Mouse (Mus musculus) right cerebral cortex, postnatal 4 days (tissue): Measurements from ENCODE around the gene Efcab2.

ENCODE experiments used
- DNase-seq: peaks from one replicate; pipeline ENCODE4 v3.0.0-alpha.2; 2022

Gene Efcab2

DNA sequence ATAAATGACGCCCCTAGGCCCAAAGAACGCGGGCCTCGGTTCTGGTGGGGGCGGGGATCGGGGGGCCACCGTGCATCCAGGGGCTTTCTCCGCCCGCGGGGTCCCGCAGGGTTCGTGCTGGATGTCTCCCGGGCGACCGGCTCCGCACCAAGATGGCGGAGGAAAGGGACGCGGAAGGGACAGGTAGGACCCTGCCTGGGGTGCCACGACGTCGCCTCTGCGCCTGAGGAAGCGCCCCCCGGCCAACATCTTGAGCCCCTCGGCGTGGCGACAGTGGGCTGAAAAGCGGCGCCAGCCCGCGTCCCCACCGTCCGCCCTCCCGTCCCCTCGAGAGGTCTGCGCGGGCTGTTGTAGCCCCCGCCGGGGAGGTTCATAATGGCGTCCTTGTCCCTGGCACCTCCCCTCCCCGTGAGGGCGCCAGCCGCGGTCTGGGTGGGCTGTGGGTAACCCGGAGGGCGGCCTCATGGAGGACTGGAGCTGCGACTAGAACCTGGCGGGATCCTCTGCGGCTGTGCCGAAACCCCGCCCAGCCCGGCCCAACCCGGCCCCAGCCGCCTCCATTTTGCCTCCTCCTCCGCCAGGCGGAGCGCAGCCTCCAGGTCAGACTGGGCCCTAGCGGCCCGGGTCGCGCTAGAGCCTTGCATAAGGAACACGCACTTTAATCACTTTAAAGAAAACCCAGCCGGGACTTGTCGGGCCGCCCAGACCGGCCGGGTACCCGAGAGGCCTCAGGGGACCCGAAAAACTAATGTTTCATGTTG, at the start of gene Efcab2:
TSS of gene Efcab2 (plus strand) at position 135 of the 761 bp plus-strand sequence.
- DNase-seq, result peak; percentile 84

DNA sequence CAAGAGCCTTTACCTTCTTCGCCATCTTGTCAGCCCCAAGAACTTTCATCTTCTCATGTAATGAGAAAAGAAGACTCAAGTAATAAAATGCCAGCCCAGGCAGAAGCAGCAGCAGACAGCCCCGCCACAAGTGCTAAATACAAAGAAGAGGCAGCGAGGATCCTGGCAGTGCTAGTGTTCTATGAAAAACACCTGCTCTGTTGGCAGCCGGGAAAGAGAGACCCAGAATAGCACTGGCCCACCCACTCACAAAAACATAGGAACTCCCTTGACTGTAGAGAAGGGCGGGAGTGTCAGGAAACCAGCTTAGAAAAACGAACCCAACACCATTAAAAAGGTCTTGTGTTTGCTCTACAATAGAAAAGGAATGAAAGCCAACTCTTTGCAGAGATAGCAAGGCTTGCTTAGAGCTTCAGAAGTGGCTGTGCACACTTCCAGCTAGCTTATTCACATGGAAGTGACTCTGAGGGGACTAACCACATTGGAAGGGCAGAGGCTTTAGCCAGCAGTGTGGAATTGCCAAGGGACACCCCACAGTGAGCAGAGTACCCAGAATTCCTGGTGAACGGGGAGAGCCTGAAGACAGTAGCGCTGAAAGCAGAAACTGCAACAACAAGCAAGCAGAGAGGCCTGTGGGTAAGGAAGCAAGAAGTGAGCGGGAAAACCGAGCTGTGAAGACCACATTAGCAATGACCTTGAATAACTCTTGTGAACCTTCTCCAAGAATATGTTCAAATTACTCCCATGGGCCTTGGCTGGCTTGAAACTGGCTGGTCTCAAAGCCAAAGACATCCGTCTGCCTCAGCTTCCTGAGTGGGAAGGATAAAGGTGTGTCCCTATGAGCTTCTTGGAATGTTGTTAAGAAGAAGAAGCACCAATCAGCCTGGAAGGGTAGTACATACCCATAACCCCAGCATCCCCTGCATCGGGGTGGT, 47.8 kb upstream of the Efcab2 start:
- DNase-seq, result no peak

DNA sequence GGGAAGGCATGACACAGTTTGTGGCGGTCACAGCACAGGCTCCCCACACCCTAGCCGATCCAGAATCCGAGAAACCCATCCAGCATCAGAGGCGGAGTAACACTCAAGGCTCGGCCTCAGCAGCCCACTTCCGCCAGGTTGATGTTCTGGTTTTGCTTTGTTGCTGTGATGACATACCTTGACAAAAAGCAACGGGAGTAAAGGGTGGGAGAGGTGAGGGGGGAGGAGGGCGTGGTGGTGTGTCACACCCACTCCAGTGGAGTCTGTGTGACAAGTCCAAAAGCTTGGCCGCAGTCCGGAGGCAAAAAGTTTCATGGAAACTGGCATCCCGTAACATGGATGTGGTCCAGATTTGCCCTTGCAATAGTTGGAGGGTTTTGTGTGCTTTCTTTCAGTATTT, 45.6 kb upstream of the Efcab2 start:
- no peak for DNase-seq

DNA sequence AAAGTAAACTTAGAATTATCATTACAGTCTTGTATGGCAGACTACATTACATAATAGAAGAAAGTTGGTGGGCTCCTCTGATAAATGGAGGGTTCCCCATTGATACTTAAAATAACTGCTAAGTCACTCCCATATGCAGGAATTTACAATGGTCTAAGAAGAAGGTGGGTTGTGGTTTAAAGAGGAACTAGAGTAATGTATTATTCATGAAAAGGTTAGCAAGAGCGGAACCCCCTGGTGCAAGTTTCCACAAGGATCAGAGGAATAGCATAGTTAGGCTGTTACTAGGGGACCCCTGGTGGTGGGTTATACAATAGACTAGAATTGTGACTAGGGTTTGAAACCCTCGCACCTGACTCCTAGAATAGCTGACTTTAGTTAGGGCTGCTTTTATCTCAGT, 45.2 kb upstream of the Efcab2 start:
- no peak for DNase-seq

DNA sequence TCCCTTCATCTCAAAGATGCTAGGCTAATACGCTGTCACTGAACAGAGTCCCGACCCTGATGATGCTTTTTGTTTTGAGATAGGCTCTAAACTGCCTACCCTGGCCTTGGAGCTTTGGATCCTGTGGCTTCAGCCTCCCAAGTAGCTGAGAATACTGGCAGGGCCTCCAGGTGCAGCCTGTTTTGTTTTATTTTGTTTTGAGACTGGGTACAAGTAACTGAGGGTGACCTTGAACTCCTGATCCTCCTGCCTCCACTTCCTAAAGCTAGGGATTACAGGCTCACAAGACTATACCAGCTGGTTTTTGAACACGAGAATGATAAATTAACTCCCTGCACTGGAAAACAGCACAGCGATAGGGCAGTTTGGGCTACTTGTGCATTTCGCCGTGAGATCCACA, 40.7 kb upstream of the Efcab2 start:
- no peak for DNase-seq

DNA sequence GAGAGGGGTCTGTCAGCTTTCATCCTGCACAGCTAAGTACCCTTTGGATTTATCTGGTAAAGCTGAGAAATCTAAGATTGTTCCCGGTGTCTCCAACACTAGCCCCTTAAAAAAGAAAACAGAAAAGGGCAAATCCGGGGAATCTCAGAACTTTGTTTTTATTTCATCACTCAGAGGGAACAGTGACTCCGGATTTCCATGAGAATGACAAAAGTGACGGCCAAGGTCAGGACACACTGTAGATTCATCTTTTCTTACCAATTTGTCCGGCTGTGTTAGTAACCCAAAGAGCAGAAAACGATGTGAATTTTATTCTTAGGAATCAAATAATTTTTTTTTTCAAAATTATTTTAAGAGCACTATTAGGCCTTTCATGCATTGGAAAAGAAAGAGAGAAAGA, 37.8 kb upstream of the Efcab2 start:
- DNase-seq, result no peak

DNA sequence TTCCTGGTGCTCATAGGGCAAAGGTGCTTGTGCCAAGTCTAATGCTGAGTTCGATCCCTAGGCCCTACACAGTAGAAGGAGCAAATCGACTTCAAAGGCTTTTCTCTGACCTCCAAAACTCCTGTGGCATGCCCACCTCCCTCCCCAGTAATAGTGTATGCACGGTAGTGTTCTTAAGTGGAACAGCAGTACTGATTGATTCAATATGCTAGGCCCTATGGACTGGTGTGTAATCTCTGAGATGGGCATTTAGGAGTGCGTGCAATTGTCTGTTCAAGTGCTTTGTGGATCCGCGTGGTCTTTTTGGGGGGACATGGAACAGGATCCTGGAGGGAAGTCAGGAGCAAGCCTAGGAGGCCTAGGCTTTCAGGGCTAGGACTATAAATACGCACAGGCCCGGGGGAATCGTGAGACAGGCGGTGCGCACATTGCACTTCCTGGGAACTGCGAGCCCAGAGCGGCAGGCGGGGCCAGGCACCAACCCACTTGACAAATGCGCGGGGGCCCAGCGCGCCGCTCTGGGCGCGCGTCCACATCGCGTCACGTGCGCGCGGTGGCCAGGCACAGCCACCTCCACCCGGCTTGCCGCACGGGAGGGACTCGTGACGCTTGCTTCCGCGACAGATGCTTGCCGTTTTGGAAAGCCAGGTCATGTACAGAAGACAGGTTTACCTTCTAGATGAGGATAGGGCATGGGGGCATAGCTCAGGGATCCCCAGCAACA, 37.2 kb upstream of the Efcab2 start:
- peak; percentile 83 for DNase-seq

DNA sequence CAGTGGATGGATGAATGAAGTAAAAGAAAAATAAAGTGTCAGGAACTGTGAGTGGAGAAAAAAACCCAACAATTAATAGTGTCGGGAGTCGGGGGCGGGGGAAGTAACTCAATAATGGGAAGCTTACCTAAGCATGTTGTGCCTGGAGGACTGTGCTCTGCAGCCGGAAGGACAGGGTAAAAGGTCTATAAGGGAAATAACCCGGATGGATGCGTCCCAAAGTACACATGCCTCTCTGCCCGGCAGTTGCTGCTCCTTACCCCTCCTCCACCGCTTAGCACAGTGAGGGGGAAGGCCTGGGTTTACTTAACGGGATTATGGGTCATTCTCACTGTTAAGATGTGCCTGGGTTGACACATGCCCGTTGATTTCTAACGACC, 36.6 kb upstream of the Efcab2 start:
- DNase-seq, result peak; percentile 22

DNA sequence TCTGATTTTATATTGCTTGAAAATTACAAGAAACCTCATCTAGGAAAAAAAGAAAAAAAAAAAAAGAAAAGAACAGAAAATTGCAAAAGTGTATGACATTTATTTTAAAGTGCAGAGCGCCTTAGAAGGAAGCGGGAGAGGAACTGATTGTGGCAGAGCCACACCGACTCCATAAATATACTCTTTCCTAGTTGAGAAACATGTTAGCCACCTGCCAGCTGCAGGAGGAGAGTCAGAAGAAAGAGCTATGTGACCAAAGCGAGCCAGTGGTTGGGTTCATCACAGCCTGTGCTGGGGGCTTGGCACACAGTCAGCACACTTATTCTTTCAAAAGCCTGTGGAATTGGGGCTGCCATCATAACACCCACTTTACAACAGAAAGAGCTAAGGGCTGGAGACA, 33.2 kb upstream of the Efcab2 start:
- no peak for DNase-seq

DNA sequence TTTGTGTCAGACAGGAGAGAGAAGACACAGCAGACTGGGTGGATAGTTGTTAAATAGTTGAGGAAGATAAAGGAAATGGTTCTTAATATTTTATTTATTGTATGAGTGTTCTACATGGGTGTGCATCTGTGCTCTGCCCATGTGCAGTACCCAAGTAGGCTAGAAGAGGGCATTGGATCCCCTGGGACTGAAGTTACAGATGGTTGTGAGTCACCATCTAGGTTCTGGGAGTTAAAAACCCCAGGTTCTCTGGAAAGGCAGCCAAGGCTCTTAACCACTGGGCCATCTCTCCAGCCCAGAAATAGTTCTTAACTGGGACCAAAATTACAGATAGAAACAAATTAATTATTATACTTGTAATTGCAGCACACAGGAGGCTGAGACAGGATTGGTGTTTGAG, 30.5 kb upstream of the Efcab2 start:
- DNase-seq, result no peak

DNA sequence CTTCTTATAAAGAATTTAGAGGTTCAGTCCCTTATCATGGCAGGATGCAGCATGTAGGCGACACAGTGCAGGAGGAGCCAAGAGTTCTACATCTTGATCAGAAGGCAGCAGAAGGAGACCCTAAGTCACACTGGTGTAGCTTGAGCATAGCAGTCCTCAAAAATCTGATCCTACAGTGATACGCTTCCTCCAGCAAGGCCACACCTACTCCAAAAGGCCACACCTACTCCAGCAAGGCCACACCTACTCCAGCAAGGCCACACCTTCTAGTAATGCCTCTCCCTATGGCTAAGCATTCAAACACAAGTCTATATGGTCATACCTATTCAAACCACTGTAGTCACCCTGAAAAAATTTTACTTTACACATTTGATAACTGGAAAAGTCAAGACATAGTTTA, 29.8 kb upstream of the Efcab2 start:
- DNase-seq, result no peak

DNA sequence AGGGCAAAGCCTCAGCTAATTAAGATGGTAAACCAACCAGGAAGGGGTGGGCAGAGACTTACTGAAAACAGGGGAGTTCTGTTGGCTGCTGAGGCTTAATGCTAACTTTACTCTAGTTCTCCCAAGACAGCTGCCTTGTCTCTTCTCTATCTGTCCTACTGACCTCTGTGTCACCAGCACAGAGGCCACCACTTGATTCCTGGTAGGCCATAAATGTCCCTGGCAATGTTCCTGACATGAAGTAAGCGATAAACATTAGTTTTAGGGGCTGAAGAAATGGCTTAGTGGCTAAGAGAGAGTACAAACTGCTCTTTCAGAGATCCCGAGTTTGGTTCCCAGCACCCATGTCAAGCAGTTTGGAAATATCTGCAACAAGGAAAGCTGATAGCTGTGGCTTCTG, 29.0 kb upstream of the Efcab2 start:
- no peak for DNase-seq

DNA sequence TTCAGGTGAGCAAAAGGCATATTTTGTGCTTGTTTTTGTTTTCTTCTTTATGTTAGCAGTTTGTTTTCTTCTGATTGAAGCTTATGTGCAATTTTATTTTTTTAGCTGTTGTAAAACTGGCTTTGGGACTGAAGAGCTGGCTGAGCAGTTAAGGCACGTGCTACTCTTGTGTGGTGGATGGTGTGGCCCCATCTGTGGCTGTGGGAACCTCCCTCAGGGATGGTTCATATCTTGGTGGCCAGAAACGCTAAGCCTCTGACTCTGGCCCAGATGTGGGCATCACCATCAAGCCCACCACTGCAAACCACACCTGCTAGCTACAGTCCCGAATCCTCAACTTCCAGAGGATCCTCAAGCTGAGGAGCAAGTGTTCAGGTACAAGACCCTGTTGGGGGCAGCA, 27.8 kb upstream of the Efcab2 start:
- no peak for DNase-seq

DNA sequence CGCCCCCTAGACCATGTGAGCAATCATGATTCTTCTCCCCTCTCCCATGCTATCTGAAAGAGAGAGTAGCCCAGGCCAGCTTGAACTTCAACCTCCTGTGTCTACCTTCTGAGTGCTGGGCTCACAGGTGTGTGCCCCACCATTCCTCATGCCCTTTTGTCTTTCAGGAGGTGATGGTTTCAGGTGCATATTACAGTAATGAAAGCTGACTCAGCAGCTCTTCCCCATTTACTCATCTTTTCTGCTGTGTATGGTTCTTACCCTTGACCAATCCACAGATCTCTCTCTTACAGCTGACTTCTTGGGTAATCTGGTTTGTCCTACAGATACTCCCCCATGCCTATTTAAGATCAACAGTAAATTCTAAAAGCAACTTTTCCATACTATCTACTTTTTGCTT, 26.7 kb upstream of the Efcab2 start:
- no peak for DNase-seq

DNA sequence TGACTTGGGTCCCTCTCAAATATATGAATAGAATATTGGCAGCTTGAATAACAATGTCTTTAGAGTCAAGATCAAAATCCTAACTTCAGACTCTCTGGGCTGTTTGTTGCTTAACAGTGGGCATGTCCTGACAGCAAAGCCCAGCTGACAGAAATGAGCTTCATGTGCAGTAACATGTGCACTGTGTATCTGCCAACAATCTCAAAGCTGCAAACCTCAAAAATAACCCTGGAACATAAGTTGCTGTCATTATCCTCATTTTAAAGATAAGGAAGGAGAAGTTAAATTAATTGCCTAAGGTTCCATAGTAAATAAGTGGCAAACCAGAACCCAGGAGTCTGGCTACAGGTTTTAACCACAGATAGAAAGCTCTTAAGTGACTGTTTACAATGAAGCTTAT, 23.7 kb upstream of the Efcab2 start:
- no peak for DNase-seq

DNA sequence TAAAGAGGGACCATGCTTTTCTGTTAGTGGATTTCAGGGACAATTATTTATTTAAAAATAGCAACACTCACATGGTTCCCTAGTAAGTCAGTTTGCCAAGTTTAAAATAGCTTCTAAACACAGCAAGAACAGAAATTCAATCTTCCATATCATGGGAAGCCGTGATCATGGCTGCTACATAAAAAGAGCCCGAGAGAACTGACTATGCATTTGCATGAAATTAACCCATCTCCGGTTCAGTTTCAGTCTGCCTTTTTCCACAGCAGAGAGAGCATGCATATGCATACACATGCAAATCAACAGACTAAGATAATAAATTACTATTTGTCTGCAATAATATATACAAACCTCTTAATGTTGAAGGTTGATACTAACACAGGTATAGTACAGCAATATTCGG, 17.1 kb upstream of the Efcab2 start:
- no peak for DNase-seq

DNA sequence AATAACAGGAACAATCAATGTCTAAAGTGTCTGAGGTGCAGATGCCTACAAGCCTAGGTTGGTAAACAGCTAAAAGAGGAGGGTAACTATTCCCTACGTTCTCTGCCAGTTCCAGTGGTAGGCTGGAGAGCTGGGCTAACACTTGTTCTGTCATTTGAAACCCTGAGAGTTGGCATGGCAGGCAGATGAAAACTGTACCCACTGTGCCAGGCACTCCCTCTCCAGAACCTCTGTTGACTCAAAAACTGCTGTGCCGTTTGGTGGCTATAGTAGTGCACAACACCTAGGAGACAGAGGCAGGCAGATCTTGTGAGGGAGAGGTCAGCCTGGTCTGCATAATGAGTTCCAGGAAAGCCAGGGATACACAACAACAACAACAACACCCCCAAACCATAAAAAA, 16.5 kb upstream of the Efcab2 start:
- DNase-seq, result no peak

DNA sequence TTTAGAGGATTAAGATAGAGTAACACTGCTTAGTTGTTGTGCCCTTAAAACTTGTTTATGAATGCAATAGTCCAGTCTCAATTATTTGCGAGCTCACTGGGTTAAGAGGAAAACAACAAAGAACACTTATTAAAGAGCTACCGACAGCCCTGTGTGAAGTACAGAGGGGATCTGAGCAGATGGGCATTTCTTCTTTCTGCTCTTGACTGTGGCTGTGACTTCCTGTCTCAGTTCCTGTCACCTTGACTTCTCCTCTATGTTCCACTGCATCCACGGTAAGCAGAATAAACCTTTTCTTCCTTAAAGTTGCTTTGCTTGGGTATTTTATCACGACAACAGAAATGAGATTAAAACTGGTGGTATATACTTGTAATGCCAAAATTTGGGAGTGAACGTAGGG, 12.9 kb upstream of the Efcab2 start:
- no peak for DNase-seq

DNA sequence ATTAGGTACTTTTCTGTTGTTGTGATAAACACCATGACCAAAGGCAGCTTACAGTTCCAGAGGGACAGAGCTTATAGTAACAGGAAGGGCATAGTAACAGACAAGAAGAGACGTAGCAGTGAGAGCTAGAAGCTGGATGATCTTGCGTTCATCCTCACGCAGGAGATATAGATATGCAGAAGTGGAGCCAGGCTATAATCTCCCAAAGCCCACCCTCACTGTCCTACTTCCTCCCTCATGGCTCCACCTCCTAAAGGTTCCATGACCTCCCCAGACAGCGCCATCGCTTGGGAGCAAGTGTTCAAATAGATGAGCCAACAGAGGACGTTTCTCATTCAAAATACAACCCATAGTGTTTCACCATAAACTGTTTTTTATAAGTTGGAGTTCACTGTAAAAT, 10.8 kb upstream of the Efcab2 start:
- no peak for DNase-seq

DNA sequence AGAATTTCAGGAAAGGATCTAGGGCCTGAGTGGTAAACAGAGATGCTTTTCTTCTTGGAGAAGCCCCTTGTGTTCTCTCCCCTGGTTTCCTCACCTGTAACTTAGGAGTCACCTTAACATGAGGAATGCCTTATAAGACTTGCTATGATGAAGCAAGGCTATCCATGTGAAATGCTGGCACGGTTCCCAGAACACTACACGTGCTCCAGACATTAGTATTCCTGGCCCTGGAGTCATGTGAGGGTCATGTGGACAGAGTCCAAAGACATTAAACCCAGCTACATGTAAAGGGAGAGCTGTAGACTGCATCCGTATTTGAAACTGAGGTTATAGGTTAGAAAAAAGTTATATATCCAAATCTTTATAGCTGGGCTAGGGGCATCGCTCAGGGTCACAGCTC, 9.5 kb upstream of the Efcab2 start:
- no peak for DNase-seq

DNA sequence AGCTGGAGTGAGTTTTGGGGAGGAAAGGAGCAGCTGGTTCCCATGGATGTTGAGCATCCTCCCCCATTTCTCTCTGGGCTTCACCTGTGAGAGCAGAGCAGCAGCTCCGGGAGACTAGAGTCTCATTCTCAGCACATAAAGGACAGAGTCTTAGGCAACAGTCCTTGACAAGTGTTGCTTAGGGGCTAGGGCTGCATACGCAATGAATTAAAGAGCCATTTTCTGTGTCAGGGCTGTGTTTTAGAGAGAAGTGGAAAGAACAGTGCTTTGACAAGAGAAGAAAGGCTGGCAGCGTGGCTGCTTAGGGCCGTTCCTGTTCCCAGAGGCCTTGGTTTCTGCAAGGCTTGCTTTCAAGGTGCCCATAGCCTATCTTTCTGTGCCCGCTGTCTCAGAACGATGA, 6.0 kb upstream of the Efcab2 start:
- no peak for DNase-seq

DNA sequence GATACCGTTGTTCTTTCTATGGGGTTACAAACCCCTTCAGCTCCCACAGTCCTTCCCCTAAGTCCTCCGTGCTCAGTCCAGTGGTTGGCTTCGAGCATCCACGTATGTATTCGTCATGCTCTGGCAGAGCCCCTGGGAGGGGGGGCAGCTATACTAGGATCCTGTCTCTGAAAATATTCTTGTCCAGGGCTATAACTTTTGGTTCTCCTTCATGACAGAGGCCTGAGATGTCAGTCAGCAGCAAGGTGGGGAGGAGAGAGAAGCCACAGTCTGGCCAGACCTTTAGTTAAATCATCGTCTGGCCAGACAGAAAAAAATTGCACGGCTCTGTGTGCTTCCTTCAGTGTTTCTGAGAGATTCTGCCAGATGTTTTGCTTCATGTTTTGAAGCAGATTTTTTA, 5.2 kb upstream of the Efcab2 start:
- DNase-seq, result no peak

DNA sequence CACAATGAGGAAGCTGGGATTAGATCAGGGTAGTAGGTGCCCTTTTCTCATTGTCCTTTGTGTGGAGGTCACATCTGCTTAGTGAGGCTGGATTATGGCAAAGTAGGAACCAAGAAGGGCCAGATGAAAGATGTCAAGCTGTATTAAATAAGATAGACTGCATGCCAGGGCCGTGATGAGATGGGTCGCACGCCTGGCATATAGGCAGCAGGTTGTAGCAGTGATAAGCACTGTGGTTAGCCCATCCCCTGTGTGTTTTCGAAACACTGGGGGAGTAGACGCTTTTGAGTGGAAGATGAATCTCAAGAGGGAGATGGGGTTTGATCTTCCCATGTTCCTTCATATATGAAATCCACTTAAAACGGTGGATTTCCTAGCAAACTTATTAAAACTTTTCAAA, 3.9 kb upstream of the Efcab2 start:
- DNase-seq, result no peak

DNA sequence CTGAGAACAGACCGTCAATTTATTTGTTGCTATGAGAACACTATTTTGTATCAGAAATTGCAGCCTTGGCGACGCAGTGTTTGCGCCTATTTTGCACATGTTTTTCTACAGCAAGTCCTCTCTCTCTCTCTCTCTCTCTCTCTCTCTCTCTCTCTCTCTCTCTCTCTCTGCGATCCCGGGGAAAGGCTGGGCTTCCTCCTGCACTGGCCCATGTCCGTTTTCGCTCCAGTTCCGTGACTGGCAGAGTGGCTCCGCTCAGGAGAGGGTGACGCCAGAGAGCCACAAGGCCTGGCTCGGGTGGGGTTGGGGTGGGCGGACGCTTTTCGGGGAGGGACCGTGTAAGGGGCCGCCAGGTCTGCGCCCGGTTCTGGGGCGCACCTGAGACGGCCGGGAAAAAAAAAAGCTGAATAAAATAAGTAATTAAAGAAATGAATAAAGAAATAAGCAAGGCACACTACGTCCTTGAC, 407 bp upstream of the Efcab2 start:
- DNase-seq, result peak; percentile 67
